In genomic region chr16:91547974-91548373, GRCm38 (mm10) we compare ENCODE assay signal across 8 mouse cellular contexts. TPM values are rescaled to one million over a fixed set of nuclear protein-coding genes. Genes with fewer than 3 reads are reported as not detected.
DNase-seq lines count a peak whose midpoint lies in the region; ATAC-seq and TF ChIP-seq lines count a peak whose summit lies in the region.

No protein-coding gene starts in this region.

- no peaks in the 10 kb centered on the region for H3K27me3 ChIP-seq in embryonic facial prominence, embryonic 11.5 days (ENCODE audit: control insufficient read depth, insufficient read depth, low read length)
- no peaks in the 10 kb centered on the region for H3K27me3 ChIP-seq in intestine, embryonic 14.5 days (replicated peaks; ENCODE audit: control insufficient read depth, insufficient read depth, low read length)
- no peaks in the 10 kb centered on the region for H3K27me3 ChIP-seq in midbrain, embryonic 15.5 days (replicated peaks)

- no peaks in the 10 kb centered on the region for H3K36me3 ChIP-seq in embryonic facial prominence, embryonic 11.5 days (replicated peaks; ENCODE audit: control insufficient read depth, insufficient read depth, low read depth, low read length)
- no peaks in the 10 kb centered on the region for H3K36me3 ChIP-seq in intestine, embryonic 14.5 days (ENCODE audit: control insufficient read depth, insufficient read depth, low read length)
- H3K36me3 ChIP-seq in midbrain, embryonic 15.5 days (replicated peaks) = no peaks in the 10 kb centered on the region

- no peak for ATAC-seq in embryonic facial prominence, embryonic 11.5 days (replicated peaks; ENCODE audit: insufficient number of reproducible peaks, low FRiP score, low TSS enrichment, low read depth)
- no peak for ATAC-seq in intestine, embryonic 14.5 days (replicated peaks; ENCODE audit: low FRiP score, low TSS enrichment, low read depth)
- no peak for ATAC-seq in midbrain, embryonic 15.5 days (replicated peaks)
- ATAC-seq in inflammation-experienced regulatory T-cells, adult 6 months = no peak

- TF ChIP-seq CTCF in layer of hippocampus, adult 2 months (conservative IDR thresholded peaks at IDR 0.05) = no peak

- H3K27ac ChIP-seq in layer of hippocampus, adult 2 months = peak overlapping the region; percentile 98; the same call in 1 of the 2 replicates
- no peak overlapping the region for H3K27ac ChIP-seq in embryonic facial prominence, embryonic 11.5 days (replicated peaks; ENCODE audit: low read depth, low read length)
- no peak overlapping the region for H3K27ac ChIP-seq in intestine, embryonic 14.5 days (ENCODE audit: low read depth)
- H3K27ac ChIP-seq in midbrain, embryonic 15.5 days = no peak overlapping the region

- peak overlapping the region; percentile 93 for H3K4me2 ChIP-seq in embryonic facial prominence, embryonic 11.5 days (ENCODE audit: low read depth, low read length)
- peak overlapping the region; percentile 82 for H3K4me2 ChIP-seq in intestine, embryonic 14.5 days (ENCODE audit: low read length)
- H3K4me2 ChIP-seq in midbrain, embryonic 15.5 days = peak overlapping the region; percentile 63

- no peaks in the 10 kb centered on the region for H3K4me1 ChIP-seq in embryonic facial prominence, embryonic 11.5 days (ENCODE audit: control insufficient read depth, insufficient read depth, low read length)
- H3K4me1 ChIP-seq in intestine, embryonic 14.5 days (replicated peaks; ENCODE audit: control insufficient read depth, insufficient read depth, low read length) = peaks cover 22% of the 10 kb centered on the region
- H3K4me1 ChIP-seq in midbrain, embryonic 15.5 days = peaks cover 25% of the 10 kb centered on the region

- 50% methylated on average over 5 of the region's 5 CpGs for WGBS in embryonic facial prominence, embryonic 11.5 days
- 40% methylated on average over 5 of the region's 5 CpGs for WGBS in intestine, embryonic 14.5 days
- WGBS in midbrain, embryonic 15.5 days = 61% methylated on average over 5 of the region's 5 CpGs

- DNase-seq in layer of hippocampus, adult 2 months (ENCODE audit: low spot score in 2 of 2) = no peak
- no peak for DNase-seq in layer of hippocampus, adult 8-10 months (ENCODE audit: low spot score in 2 of 2)
- no peak for DNase-seq in embryonic facial prominence, embryonic 11.5 days (ENCODE audit: low spot score)
- no peak for DNase-seq in intestine, embryonic 14.5 days (ENCODE audit: low spot score)
- no peak for DNase-seq in urinary bladder, adult 2 months (ENCODE audit: low spot score)
- no peak for DNase-seq in embryo, embryonic 10 days (ENCODE audit: low spot score)

- peak overlapping the region; percentile 98 for H3K4me3 ChIP-seq in layer of hippocampus, adult 2 months
- H3K4me3 ChIP-seq in embryonic facial prominence, embryonic 11.5 days (ENCODE audit: low read depth, low read length) = peak overlapping the region; percentile 92
- peak overlapping the region; percentile 95 for H3K4me3 ChIP-seq in intestine, embryonic 14.5 days (ENCODE audit: low read depth, low read length)
- peak overlapping the region; percentile 78 for H3K4me3 ChIP-seq in midbrain, embryonic 15.5 days

- H3K9ac ChIP-seq in embryonic facial prominence, embryonic 11.5 days (replicated peaks; ENCODE audit: low read length) = peak overlapping the region; percentile 97
- no peak overlapping the region; the same call in 1 of the 2 replicates for H3K9ac ChIP-seq in intestine, embryonic 14.5 days (ENCODE audit: low read length)
- peak overlapping the region; percentile 91; the same call in 1 of the 2 replicates for H3K9ac ChIP-seq in midbrain, embryonic 15.5 days

- no peaks in the 10 kb centered on the region for H3K9me3 ChIP-seq in embryonic facial prominence, embryonic 11.5 days (replicated peaks; ENCODE audit: control insufficient read depth, low read length)
- no peaks in the 10 kb centered on the region for H3K9me3 ChIP-seq in intestine, embryonic 14.5 days (ENCODE audit: control insufficient read depth, low read length)
- no peaks in the 10 kb centered on the region for H3K9me3 ChIP-seq in midbrain, embryonic 15.5 days

RNA-seq across cellular contexts. Expression of gene Ifngr2, which starts 1.1 kb away (rescaled TPM):
- 10 to 100 TPM; 49.2 to 50.6 TPM for total RNA-seq in layer of hippocampus, adult 2 months (2021)
- 10 to 100 TPM; 38.9 to 52.7 (median 46.3) TPM for total RNA-seq in layer of hippocampus, adult 8-10 months (2022)
- polyA plus RNA-seq in embryonic facial prominence, embryonic 11.5 days (2014; fragmentation: Nextera tagmentation; extraction: Ambion mirVana) = 40.4 and 41.4 TPM in 2 replicates
- 65.3 and 68.4 TPM in 2 replicates for polyA plus RNA-seq in intestine, embryonic 14.5 days (2014; fragmentation: Nextera tagmentation; extraction: Ambion mirVana)
- polyA plus RNA-seq in midbrain, embryonic 15.5 days (2015; fragmentation: Nextera tagmentation; extraction: Ambion mirVana) = 92.5 and 94.2 TPM in 2 replicates
- 32.1 and 34.3 TPM in 2 replicates for polyA plus RNA-seq in urinary bladder, adult 2 months (2012; rRNA removed)
- 10 to 100 TPM in 2 of 3 experiments, 1 to 10 TPM in 1; 3.4 to 30.9 (median 14.7) TPM for polyA plus RNA-seq in inflammation-experienced regulatory T-cells, adult 6 months (2017; shearing (Covaris generic))

RNA-seq across cellular contexts. Expression of gene Tmem50b, which starts 49.6 kb away (rescaled TPM):
- 100 to 1,000 TPM in 1 of 2 experiments, 10 to 100 TPM in 1; 97.3 to 104 TPM for total RNA-seq in layer of hippocampus, adult 2 months (2021)
- total RNA-seq in layer of hippocampus, adult 8-10 months (2022) = 100 to 1,000 TPM in 2 of 4 experiments, 10 to 100 TPM in 2; 78.8 to 108 (median 89.8) TPM
- 39.8 and 41.6 TPM in 2 replicates for polyA plus RNA-seq in embryonic facial prominence, embryonic 11.5 days (2014; fragmentation: Nextera tagmentation; extraction: Ambion mirVana)
- 29.1 and 31.1 TPM in 2 replicates for polyA plus RNA-seq in intestine, embryonic 14.5 days (2014; fragmentation: Nextera tagmentation; extraction: Ambion mirVana)
- polyA plus RNA-seq in midbrain, embryonic 15.5 days (2015; fragmentation: Nextera tagmentation; extraction: Ambion mirVana) = 79.4 and 81.6 TPM in 2 replicates
- 78.0 and 80.8 TPM in 2 replicates for polyA plus RNA-seq in urinary bladder, adult 2 months (2012; rRNA removed)
- polyA plus RNA-seq in inflammation-experienced regulatory T-cells, adult 6 months (2017; shearing (Covaris generic)) = 10 to 100 TPM; 28.2 to 36.1 (median 34.2) TPM
